Mouse (Mus musculus) liver, embryonic 14.5 days (tissue): ENCODE measurements at regions not wholly inside any gene's neighbourhood (a gene's known extent, or its start where the extent isn't known, plus 50 kb on each side); places are given as distances from the start of the nearest gene placed in this dataset.

ENCODE experiments used
- CTCF ChIP-seq: IDR thresholded peaks from 2 replicates; pipeline ENCODE4 v1.5.1; 2016; ENCODE audit warnings: antibody characterized with exemption, low read depth, control low read depth
- EP300 ChIP-seq: IDR thresholded peaks from 2 replicates; pipeline ENCODE4 v1.6.1; 2016; ENCODE audit warnings: antibody characterized with exemption, low read depth

DNA sequence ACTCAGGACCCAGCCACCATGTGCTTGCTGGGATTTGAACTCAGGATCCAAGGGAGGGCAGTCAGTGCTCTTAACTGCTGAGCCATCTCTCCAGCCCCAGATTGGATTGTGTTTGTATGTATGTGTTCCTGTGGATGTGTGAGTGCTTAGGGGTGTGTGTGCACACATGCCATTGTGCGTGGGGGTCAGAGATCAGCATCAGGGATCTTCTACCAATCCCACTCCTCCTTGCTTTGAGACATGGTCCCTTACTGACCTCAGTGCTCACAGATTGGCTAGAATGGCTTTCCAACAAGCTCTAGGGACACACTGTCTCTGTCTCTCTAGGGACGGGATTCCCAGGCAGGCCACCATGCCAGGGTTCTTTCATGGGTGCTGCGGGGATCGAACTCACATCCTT is 83.1 kb upstream of the Cpsf6 start:
- no peak for TF ChIP-seq CTCF
- no peak for TF ChIP-seq EP300
